Mouse (Mus musculus) lung, postnatal 0 days (tissue): ENCODE results near the gene Acy3.

ENCODE experiments used
- CTCF ChIP-seq: IDR thresholded peaks from 2 replicates; pipeline ENCODE4 v1.5.1; 2016; ENCODE audit warnings: antibody characterized with exemption, mild to moderate bottlenecking
- EP300 ChIP-seq: IDR thresholded peaks from 2 replicates; pipeline ENCODE4 v1.6.1; 2016; ENCODE audit warnings: antibody characterized with exemption, mild to moderate bottlenecking, control low read depth

DNA sequence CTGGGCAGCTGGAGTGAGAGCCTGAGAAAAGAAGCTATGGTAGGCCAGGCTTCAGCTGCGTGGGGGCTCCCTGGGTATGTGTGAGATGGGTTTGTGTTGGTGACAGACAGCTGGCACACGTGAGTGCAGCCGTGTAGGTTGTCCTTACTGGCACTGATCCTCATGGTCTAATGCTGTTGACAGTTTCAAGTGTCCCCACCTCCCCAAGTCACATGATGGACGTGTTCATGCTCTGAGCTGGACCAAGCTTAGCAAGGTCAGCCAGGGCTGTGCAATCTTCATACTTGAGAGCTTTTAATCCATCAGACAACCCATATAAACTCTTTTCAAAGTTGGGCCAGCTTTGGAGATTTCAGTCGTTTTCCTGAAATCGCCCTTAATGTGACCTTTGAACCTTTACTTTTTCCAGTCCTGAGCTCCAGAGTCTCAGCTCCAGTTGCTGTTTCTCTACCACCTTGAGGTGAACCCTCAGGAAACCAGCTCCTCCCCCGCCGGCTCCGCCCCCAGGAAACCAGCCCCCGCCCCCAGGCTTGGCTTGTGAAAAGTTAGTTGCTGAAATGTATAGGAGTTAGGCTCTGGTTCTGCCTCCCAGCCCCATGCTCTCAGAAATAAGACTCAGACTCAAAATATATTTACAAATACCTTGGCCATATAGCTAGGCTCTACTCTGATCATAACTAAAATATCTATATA is 40.4 kb upstream of the Acy3 start:
- TF ChIP-seq CTCF (no peak), EP300 (no peak)
